Mouse (Mus musculus) retina, adult 2 months (tissue): ENCODE results near the gene Hdhd5.

Experiments used
- DNase-seq: peaks from one replicate; pipeline ENCODE4 v3.0.0-alpha.2; 2012; ENCODE audit warnings: low read depth, low spot score

Gene Hdhd5

GRCm38 (mm10) chr6:120531020-120531965 lies at the start of gene Hdhd5:
Gene Hdhd5, minus strand, starts transcription at chr6:120531319.
- peak; percentile 82 for DNase-seq

- DNase-seq, result no peak
Observed at GRCm38 (mm10) chr6:120580713-120581015, 49.5 kb upstream of the Hdhd5 start.

- no peak for DNase-seq
Observed at GRCm38 (mm10) chr6:120579831-120580712, 49.0 kb upstream of the Hdhd5 start.

- DNase-seq, result no peak
Observed at GRCm38 (mm10) chr6:120579110-120579830, 48.2 kb upstream of the Hdhd5 start.

GRCm38 (mm10) chr6:120578471-120578870 lies 47.4 kb upstream of the Hdhd5 start:
- no peak for DNase-seq

GRCm38 (mm10) chr6:120572372-120572771 lies 41.3 kb upstream of the Hdhd5 start:
- no peak for DNase-seq

GRCm38 (mm10) chr6:120568257-120568656 lies 37.1 kb upstream of the Hdhd5 start:
- DNase-seq, result no peak

- DNase-seq, result no peak
Observed at GRCm38 (mm10) chr6:120566911-120567909, 36.1 kb upstream of the Hdhd5 start.

GRCm38 (mm10) chr6:120556641-120557040 lies 25.5 kb upstream of the Hdhd5 start:
- no peak for DNase-seq

- DNase-seq, result no peak
Observed at GRCm38 (mm10) chr6:120555983-120556567, 25.0 kb upstream of the Hdhd5 start.

GRCm38 (mm10) chr6:120555152-120555551 lies 24.0 kb upstream of the Hdhd5 start:
- DNase-seq, result no peak

GRCm38 (mm10) chr6:120550173-120550572 lies 19.1 kb upstream of the Hdhd5 start:
- no peak for DNase-seq

- no peak for DNase-seq
Observed at GRCm38 (mm10) chr6:120548581-120548980, 17.5 kb upstream of the Hdhd5 start.

GRCm38 (mm10) chr6:120546973-120547372 lies 15.9 kb upstream of the Hdhd5 start:
- DNase-seq, result no peak

- no peak for DNase-seq
Observed at GRCm38 (mm10) chr6:120546292-120546691, 15.2 kb upstream of the Hdhd5 start.

- DNase-seq, result no peak
Observed at GRCm38 (mm10) chr6:120542061-120542460, 10.9 kb upstream of the Hdhd5 start.

- DNase-seq, result no peak
Observed at GRCm38 (mm10) chr6:120541386-120541785, 10.3 kb upstream of the Hdhd5 start.

- no peak for DNase-seq
Observed at GRCm38 (mm10) chr6:120539781-120540231, 8.7 kb upstream of the Hdhd5 start.

GRCm38 (mm10) chr6:120539132-120539759 lies 8.1 kb upstream of the Hdhd5 start:
- peak; percentile 54 for DNase-seq

GRCm38 (mm10) chr6:120536337-120536736 lies 5.2 kb upstream of the Hdhd5 start:
- no peak for DNase-seq
